Mouse (Mus musculus) ES-E14 (cell line): Measurements from ENCODE around the gene Trcg1.

Experiments used
- MAFK ChIP-seq: IDR thresholded peaks from 2 replicates; pipeline ENCODE4 v1.6.1; 2014; ENCODE audit warnings: mild to moderate bottlenecking, low read depth, low read length, inconsistent platforms; ENCODE audit not compliant: insufficient read depth
- ZC3H11A ChIP-seq: IDR thresholded peaks from 2 replicates; pipeline ENCODE4 v1.6.1; 2012; ENCODE audit warnings: low read depth, mild to moderate bottlenecking, inconsistent platforms, low read length, borderline replicate concordance
- ZNF384 ChIP-seq: IDR thresholded peaks from 2 replicates; pipeline ENCODE4 v1.6.1; 2012; ENCODE audit warnings: low read depth, low read length, inconsistent platforms

DNA sequence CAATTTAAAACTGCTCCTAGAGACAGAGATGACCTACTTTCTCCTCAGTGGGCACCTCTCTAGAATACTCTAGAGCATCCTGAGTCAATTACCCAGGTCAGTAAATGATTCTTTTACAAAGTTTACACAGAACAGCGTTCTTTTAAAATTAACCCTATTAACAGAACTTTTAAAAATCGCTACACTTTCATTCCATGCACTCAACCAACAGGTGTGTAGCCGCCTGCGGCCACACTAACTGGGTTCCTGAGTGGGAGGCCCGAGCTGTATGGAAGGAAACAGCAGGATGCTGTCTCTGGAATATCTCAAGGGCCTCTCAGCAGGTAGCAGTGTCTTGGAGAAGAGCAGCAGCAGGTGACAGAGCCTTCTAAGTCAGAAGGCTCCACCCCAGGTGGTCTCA is 9.2 kb upstream of the Trcg1 start:
- TF ChIP-seq MAFK: no peak
- no peak for TF ChIP-seq ZC3H11A
- TF ChIP-seq ZNF384: no peak
